Mouse (Mus musculus): ENCODE results near the gene Sult2a2. TPM values are rescaled to one million over a fixed set of nuclear protein-coding genes. Genes with fewer than 3 reads are reported as not detected.
"Not testable (repeated sequence)": the region's sequence is repeated elsewhere in the genome, so short reads cannot be mapped to it uniquely, and the experiment has no call there.

Sult2a2 gene
- not detected in 2 replicates for polyA plus RNA-seq (2016; fragmentation: Nextera tagmentation; extraction: Ambion mirVana)

DNA sequence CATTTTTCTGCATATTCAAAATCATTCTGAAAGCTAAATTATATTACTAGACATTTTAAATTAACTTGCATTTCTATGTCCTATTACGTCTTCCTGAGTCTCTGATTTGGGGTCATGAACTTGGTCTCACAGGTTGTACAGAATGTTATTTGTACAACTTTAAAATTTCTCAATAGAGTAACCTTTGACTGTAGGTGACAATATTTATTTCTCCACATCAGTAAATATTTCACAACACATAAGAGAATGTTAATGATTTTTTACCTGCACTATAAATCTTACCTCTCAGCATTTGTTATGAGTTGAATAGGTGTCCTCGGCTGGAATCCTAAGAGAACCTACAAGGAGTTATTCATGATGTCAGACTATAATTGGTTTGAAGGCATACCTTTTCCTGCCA, at the start of gene Sult2a2:
Gene Sult2a2, plus strand, starts transcription at position 301 of the 400 bp plus-strand sequence.
- H3K9me3 ChIP-seq (replicated peaks); H3K36me3 ChIP-seq; H3K4me1 ChIP-seq; H3K27me3 ChIP-seq (ENCODE audit: low read depth, poor library complexity, severe bottlenecking); H3K27ac ChIP-seq (replicated peaks); DNase-seq (ENCODE audit: low spot score); H3K4me3 ChIP-seq: not testable (repeated sequence)
- 96% methylated on average over 1 of the region's 2 CpGs for WGBS

DNA sequence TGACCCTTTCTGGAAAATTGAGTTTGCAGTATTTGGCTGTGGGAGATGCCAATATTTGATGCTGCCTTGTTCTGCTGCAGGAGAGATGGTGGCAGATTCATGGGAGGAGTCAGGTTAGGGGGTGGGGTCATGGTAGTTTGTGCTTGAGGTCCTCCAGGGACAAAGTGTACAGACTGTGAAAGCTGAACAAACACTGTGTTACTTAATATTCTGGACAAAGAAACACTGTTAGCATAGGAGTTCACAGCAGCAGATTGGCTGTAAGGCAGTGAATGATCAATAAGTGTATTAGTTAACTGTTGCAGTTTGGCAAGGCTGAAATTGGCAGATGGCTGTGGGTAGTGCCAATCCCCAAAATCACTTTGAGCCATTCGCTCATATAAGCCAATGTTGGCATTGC, 80.6 kb downstream of the Sult2a2 start:
- Histone ChIP-seq H3K27ac (replicated peaks) (no peak overlapping the region), H3K27me3 (ENCODE audit: low read depth, poor library complexity, severe bottlenecking) (no peaks in the 10 kb centered on the region), H3K36me3 (no peaks in the 10 kb centered on the region), H3K4me1 (no peaks in the 10 kb centered on the region), H3K9me3 (replicated peaks) (peaks cover 20% of the 10 kb centered on the region), H3K4me3 (no peak overlapping the region)
- WGBS, result 80% methylated on average over 1 of the region's 1 CpGs
- no peak for DNase-seq (ENCODE audit: low spot score)

Other genes starting within 250 kb of the Sult2a2 start
- not detected in 2 replicates for gene Bsph2, start 162.4 kb upstream of the Sult2a2 start, polyA plus RNA-seq (2016; fragmentation: Nextera tagmentation; extraction: Ambion mirVana)
- gene Sult2a5, start 109.5 kb upstream of the Sult2a2 start, polyA plus RNA-seq (2016; fragmentation: Nextera tagmentation; extraction: Ambion mirVana), result not detected in 2 replicates
- gene Sult2a1, start 103.9 kb downstream of the Sult2a2 start, polyA plus RNA-seq (2016; fragmentation: Nextera tagmentation; extraction: Ambion mirVana), result not detected in 2 replicates

Measured in midbrain, embryonic 10.5 days (tissue).